ENCODE assay signal across 8 mouse cellular contexts in genomic region chr12:35331303-35331702, GRCm38 (mm10).
DNase-seq lines count a peak whose midpoint lies in the region; ATAC-seq lines count a peak whose summit lies in the region.

No protein-coding gene starts in this region.

- no peaks in the 10 kb centered on the region for H3K9me3 ChIP-seq in forebrain, embryonic 14.5 days (replicated peaks; ENCODE audit: control insufficient read depth, low read length)

- H3K4me3 ChIP-seq in forebrain, embryonic 14.5 days (ENCODE audit: low read depth, low read length), result no peak overlapping the region

- no peak for ATAC-seq in forebrain, embryonic 14.5 days

- H3K4me2 ChIP-seq in forebrain, embryonic 14.5 days (ENCODE audit: low read length), result no peak overlapping the region

- DNase-seq in heart, postnatal 4 days, result peak; percentile 17
- no peak for DNase-seq in heart, adult 8-10 months (ENCODE audit: low spot score)
- peak; percentile 41 for DNase-seq in 416B (ENCODE audit: low read depth)
- DNase-seq in ZHBTc4 (ENCODE audit: low read depth, low spot score), result peak; percentile 58
- DNase-seq in naive thymus-derived CD4-positive, alpha-beta T cell, adult 2 months (ENCODE audit: low read depth), result peak; percentile 49
- no peak for DNase-seq in forebrain, embryonic 14.5 days (ENCODE audit: low spot score)
- no peak for DNase-seq in left cerebral cortex, postnatal 4 days
- DNase-seq in layer of hippocampus, adult 18-20 months (ENCODE audit: low spot score in 2 of 2), result no peak

- intact Hi-C loops in left cerebral cortex, postnatal 4 days (cut with DNase I), result no loop called here

- H3K36me3 ChIP-seq in forebrain, embryonic 14.5 days (ENCODE audit: control insufficient read depth, insufficient read depth, low read length), result no peaks in the 10 kb centered on the region

- no peak overlapping the region for H3K27ac ChIP-seq in forebrain, embryonic 14.5 days (ENCODE audit: low read depth, low read length)

- no peaks in the 10 kb centered on the region for H3K4me1 ChIP-seq in forebrain, embryonic 14.5 days (ENCODE audit: control insufficient read depth, insufficient read depth, low read length)

- no peak overlapping the region for H3K9ac ChIP-seq in forebrain, embryonic 14.5 days (ENCODE audit: low read length)

- WGBS in forebrain, embryonic 14.5 days, result 95% methylated on average over 3 of the region's 3 CpGs

- H3K27me3 ChIP-seq in forebrain, embryonic 14.5 days (replicated peaks; ENCODE audit: control insufficient read depth, insufficient read depth, low read length), result no peaks in the 10 kb centered on the region

Comparison
In these comparisons a context has a peak if more than half of its experiments do, and no peak if none do; other contexts are left out.
1. DNase-seq: peak in heart, postnatal 4 days (single experiment), 416B (single experiment), ZHBTc4 (single experiment) and naive thymus-derived CD4-positive, alpha-beta T cell, adult 2 months (single experiment); none in heart, adult 8-10 months (single experiment), forebrain, embryonic 14.5 days (single experiment), left cerebral cortex, postnatal 4 days (single experiment) and layer of hippocampus, adult 18-20 months (0 of 2).